Mouse (Mus musculus): Measurements from ENCODE around the gene Fbln2.

Gene Fbln2

GRCm38 (mm10) chr6:91192851-91193545 is 19.3 kb upstream of the Fbln2 start:
- DNase-seq = no peak

- DNase-seq = no peak
Observed at GRCm38 (mm10) chr6:91198456-91198855, 13.8 kb upstream of the Fbln2 start.

- DNase-seq = no peak
Observed at GRCm38 (mm10) chr6:91200429-91201188, 11.6 kb upstream of the Fbln2 start.

GRCm38 (mm10) chr6:91201881-91202341 is 10.3 kb upstream of the Fbln2 start:
- DNase-seq = no peak

- no peak for DNase-seq
Observed at GRCm38 (mm10) chr6:91202571-91202970, 9.7 kb upstream of the Fbln2 start.

GRCm38 (mm10) chr6:91205346-91205745 is 6.9 kb upstream of the Fbln2 start:
- no peak for DNase-seq

GRCm38 (mm10) chr6:91205791-91206190 is 6.5 kb upstream of the Fbln2 start:
- DNase-seq = no peak

- DNase-seq = no peak
Observed at GRCm38 (mm10) chr6:91207491-91207890, 4.8 kb upstream of the Fbln2 start.

GRCm38 (mm10) chr6:91209780-91210179 is 2.5 kb upstream of the Fbln2 start:
- no peak for DNase-seq

GRCm38 (mm10) chr6:91210852-91211251 is 1.4 kb upstream of the Fbln2 start:
- DNase-seq = no peak

- no peak for DNase-seq
Observed at GRCm38 (mm10) chr6:91212571-91212970, 316 bp downstream of the Fbln2 start.

- DNase-seq = no peak
Observed at GRCm38 (mm10) chr6:91213287-91214218, 1.3 kb downstream of the Fbln2 start.

- no peak for DNase-seq
Observed at GRCm38 (mm10) chr6:91215454-91215853, 3.2 kb downstream of the Fbln2 start.

- DNase-seq = no peak
Observed at GRCm38 (mm10) chr6:91218445-91218844, 6.2 kb downstream of the Fbln2 start.

GRCm38 (mm10) chr6:91218871-91219270 is 6.6 kb downstream of the Fbln2 start:
- no peak for DNase-seq

- no peak for DNase-seq
Observed at GRCm38 (mm10) chr6:91220062-91220461, 7.8 kb downstream of the Fbln2 start.

GRCm38 (mm10) chr6:91221094-91221493 is 8.8 kb downstream of the Fbln2 start:
- DNase-seq = no peak

- no peak for DNase-seq
Observed at GRCm38 (mm10) chr6:91222694-91223346, 10.6 kb downstream of the Fbln2 start.

- no peak for DNase-seq
Observed at GRCm38 (mm10) chr6:91224939-91225338, 12.7 kb downstream of the Fbln2 start.

- DNase-seq = no peak
Observed at GRCm38 (mm10) chr6:91225346-91225745, 13.1 kb downstream of the Fbln2 start.

GRCm38 (mm10) chr6:91226058-91226457 is 13.8 kb downstream of the Fbln2 start:
- no peak for DNase-seq

GRCm38 (mm10) chr6:91228980-91229379 is 16.7 kb downstream of the Fbln2 start:
- DNase-seq = no peak

- DNase-seq = no peak
Observed at GRCm38 (mm10) chr6:91231000-91231399, 18.7 kb downstream of the Fbln2 start.
